Mouse (Mus musculus) frontal cortex, adult (tissue): ENCODE results near the gene Kcng3.
A peak's percentile ranks its signal among the peaks of the same experiment; 100 is the strongest.

ENCODE experiments used
- ATAC-seq: cut with Nextera tagmentation; 2 replicates; pipeline ENCODE4 v1.9.2; 2017; ENCODE audit warnings: mild to moderate bottlenecking, moderate library complexity, mixed read lengths; ENCODE audit not compliant: low TSS enrichment

The Kcng3 gene

GRCm38 (mm10) chr17:83630787-83631678 lies 662 bp downstream of the Kcng3 start:
- no peak for ATAC-seq

DNA sequence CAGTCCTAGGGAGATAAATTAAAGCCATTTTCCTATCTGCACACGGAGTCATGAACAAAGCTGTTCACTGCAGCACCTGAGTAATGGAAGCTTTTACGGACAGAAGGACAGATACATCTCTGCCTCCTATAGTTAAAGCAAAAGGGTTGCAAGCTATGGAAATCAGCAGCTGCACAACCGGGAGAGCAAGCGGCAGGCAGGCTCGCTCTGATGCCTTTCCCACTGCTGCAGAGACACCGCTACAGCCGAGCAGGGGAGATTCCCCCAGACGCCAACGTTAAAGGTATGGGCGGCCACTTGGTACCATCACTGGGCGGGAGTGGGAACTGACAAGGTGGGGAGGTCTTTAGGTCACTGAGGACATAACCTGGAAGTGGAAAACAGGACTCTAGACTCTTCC lies 17.8 kb downstream of the Kcng3 start:
- ATAC-seq: peak; percentile 89

DNA sequence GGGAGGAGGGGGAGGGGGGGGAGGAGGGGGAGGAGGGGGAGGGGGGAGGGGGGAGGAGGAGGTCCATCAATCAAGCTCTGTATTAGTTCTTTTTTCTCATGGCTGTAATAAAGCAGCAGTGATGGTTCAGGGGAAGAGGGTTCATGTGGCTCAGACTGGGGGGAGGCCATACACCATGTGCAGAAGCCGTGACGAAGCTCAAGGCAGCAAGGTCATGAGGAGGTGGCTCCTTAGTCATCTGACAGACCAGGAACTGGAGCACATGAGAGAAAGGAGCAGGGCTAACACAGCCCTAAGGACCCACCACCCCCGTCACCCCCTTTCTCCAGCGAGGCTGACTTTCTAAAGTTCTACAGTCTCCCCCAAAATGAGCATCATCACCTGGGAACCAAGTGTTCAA lies 22.2 kb downstream of the Kcng3 start:
- ATAC-seq: no peak

DNA sequence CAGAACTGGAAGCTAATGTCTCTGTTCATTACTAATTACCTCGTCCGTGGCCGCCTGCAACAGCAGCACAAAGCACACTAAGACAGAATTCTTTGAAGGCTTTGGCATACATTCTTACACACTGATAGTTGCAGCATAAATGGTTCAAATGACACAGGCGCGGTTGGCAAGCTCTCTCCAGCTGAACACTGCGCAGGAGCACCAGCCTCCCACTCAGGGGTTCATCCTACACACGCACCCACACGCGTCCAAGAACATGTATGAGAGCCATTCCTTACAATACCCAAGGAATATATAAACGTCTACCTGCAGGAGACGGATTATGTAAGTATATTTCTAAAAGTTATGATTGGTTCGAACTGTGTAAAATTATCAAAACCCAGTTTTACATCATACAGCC lies 30.7 kb downstream of the Kcng3 start:
- peak; percentile 80 for ATAC-seq

DNA sequence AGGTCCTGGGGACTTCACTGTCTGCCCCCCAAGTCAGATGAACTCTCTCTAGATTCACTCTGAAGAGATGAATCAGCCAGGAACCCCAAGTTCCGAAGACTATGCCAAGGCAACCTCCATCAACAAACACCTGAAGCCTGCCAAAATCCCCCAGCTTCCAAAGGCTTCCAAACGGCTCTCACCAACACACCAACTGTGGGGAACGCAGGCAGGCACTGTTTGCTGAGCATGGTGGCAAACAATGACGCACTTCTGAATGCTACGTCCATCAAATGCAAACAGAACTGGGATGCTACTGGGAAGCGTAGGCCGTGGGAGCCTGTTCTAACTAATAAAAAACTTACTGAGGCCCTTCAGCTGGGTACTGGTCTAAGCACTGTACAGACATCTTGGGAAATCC lies 35.7 kb downstream of the Kcng3 start:
- ATAC-seq: peak; percentile 38; the same call in 1 of the 2 replicates

DNA sequence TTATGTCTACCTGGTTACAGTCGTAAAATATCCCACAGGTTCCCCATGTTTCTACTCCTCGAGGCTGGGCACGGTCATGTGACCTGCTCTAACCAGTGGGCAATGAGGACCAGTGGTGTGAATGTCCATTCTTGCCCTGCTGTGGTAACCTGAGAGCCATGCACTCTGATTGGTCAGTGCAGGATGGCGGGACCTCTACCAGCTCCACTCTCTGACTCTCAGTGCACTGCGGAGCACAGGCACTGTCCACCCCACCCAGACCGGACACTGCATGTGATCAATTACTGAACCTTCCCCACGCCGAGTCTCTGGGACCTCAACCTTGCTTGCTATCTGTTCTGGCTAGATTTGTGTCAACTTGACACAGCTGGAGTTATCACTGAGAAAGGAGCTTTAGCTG lies 37.2 kb downstream of the Kcng3 start:
- ATAC-seq: no peak

DNA sequence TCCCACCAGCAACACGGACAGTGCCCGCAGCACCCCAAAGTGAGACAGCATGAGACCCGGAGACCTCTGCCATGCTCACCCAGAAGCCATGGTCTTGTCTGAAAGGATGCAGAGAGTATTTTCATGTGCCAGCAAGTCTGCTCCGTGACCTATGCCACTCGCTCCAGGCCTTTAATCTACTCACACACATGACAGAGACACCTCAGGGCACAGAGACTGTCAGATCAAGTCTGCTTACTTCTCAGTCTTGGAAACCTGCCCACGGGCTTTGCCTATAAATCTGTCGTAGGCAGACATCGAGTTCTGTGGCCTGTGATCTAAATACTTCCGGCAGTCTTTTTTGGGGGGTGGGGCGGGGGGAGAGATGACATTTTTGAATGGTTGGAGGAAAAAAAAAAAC lies 38.3 kb downstream of the Kcng3 start:
- ATAC-seq: no peak

DNA sequence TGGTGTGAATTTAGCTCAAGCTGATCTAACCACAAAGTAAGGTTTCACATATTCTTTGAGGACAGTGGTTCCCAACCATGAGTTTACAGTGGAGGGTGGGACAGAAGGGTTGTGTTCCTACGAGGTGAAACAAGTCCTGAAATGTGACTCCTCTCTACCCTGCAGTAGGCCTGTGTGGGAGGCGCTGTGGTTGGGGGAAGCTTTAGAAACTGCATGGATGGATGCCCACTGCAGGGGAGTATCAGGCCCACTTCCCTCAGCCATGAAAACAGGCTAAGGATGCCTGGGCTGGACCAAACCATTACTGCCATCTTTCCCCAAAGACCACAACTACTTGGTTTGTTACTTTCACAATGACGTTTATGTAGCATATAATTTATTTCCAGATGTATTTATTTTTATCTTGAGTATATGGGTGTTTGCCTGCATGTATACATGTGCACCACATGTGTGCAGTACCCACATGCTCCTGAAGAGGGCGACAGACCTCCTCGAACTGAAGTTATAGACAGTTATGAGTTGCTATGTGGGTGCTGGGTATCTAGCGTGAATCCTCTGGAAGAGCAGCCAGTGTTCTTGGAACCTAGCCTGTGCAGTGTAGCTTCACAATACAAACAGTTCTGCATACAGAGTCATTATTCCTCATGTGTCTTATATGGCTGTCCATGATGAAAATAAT lies 42.9 kb downstream of the Kcng3 start:
- ATAC-seq: no peak

- ATAC-seq: peak; percentile 83
Observed at GRCm38 (mm10) chr17:83587731-83588130, 44.0 kb downstream of the Kcng3 start.

DNA sequence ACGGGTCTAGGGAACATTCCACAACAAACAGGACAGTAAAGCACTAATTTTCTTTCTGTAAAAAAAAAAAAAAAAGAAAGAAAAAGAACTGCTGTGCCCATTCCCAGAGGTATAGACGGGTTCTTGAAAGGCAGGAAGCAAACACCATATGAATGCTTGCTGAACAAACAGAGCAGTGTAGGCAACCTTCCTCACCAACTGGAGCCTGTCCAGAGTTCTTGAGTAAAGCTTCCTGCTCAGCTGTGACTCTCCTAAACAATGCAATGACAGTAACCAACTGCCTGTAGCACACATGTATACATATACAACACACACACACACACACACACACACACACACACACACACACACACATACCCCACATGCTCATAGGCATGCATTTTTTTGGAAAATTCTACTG lies 49.1 kb downstream of the Kcng3 start:
- ATAC-seq: no peak

DNA sequence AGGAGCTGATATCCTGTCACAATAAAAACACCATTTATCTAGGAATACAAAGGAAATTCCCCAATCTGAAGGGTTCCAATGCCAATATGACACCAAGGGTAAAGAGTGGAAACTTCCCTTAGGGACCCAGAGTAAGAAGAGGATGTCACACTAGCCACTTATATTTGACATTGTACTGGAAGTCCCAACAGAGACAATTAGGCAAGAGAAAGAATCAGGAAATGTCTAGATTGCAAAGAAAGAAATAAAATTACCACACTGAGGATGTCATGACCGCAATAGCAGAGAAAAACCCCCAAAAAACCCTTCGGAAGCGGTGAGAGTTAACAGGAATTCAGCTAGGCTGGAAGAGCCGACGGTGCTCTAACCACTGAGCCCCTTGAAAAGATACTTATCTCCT lies 51.0 kb downstream of the Kcng3 start:
- ATAC-seq: no peak

DNA sequence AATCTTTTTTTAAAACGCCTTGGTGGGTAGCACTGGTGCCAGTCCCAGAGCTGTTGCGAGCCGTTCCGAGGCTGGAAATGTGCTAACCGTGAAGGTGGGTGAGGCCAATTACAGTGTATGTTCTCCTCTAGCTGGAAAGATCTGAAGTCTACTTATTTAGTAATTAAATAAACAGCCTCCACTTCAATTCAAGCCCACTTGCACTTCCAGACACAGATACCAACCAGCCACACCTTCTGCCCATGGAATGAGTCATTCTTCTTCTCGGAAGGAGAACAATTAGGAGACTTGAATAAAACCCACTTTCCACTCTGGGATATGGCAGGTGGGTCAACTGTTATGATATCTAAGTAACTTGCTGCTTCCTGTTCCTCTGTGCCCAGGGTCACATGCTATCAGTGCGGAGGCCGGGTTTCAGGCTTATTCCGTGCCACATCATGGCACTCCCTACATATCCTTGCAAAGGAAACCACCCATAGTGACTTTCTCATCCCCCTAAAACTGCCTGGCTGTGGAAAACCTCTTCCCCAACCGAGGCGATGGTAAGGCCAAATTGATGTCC lies 54.8 kb downstream of the Kcng3 start:
- ATAC-seq: no peak

- ATAC-seq: peak; percentile 74; the same call in 1 of the 2 replicates
Observed at GRCm38 (mm10) chr17:83574615-83575014, 57.1 kb downstream of the Kcng3 start.

- ATAC-seq: no peak
Observed at GRCm38 (mm10) chr17:83573128-83573527, 58.6 kb downstream of the Kcng3 start.

DNA sequence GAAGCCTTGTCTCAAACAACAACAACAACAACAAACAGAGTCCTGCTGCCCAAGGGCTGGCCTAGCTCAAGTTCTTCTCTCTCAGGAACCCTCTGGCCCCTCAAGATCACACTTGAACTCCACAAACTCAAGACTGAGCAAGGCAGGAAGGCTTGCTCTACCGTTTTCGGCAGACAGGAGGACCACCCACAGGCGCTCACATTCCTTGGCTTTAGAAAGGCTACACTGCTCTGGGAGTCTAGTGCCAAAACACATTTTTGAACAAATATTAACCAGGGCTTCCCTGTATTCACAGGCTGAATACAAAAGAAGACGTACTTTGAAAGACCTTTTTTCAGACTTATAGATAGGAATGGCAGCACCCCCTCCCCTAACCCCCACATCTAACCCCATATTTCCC lies 59.3 kb downstream of the Kcng3 start:
- no peak for ATAC-seq

- no peak for ATAC-seq
Observed at GRCm38 (mm10) chr17:83567375-83567774, 64.3 kb downstream of the Kcng3 start.

GRCm38 (mm10) chr17:83565506-83565905 lies 66.2 kb downstream of the Kcng3 start:
- no peak for ATAC-seq

DNA sequence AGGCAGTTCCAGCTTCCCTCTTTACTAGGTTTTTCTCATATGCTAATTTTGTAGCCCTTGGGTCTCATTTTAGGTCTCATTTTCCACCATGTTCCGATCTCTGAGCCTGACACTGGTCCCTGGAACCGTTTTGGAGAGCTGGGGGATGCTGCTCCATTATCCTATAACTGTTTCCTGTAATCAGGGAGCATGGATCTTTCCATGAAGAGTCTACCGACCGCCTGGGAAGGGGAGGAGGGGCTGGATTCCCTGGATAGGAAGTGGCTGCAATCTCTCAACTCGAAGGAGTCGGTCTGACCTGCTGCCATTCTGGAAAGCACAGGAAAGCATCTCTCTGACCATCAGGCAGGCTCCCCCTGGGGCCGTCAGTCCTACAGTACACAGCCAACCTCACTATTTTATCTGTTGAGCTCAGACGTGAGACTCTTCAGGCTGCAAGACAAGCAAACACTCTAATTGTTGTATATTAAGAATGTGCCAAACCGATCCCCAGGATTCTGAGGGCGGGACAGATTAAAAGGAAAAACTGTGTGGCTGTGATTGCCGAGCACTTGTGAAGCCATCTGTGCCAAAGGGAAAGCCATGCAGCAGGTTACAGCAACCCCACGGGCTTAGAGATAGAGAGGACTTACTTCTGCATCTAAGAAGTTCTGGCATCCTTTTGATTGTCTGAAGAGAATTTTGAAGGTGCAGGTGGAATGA lies 67.4 kb downstream of the Kcng3 start:
- ATAC-seq: no peak

GRCm38 (mm10) chr17:83563703-83564111 lies 68.0 kb downstream of the Kcng3 start:
- ATAC-seq: no peak

- ATAC-seq: no peak
Observed at GRCm38 (mm10) chr17:83562153-83563010, 69.3 kb downstream of the Kcng3 start.

DNA sequence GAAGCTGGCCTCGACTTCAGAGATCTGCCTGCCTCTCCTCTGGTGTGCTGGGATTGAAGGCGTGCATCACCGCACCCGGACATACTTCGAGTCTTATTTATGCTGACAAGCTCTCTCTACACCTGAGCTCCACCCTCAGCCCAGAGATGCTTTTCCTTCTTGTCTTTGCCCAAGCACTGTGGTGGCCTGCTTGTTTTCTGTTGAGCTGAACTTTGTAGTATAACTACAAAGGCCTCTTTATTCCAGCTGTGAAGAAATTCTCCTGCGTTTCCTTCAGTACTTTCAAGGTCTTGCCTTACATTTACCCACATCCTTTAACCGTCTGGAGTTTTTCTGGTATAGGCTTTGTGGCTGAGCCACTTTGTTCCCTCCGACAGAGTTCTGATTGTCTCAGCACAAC lies 72.6 kb downstream of the Kcng3 start:
- no peak for ATAC-seq
